Mouse (Mus musculus): ENCODE data around the gene Thbs2. TPM values are rescaled to one million over a fixed set of nuclear protein-coding genes. Genes with fewer than 3 reads are reported as not detected.

Gene Thbs2
- not detected in 2 replicates for total RNA-seq (2014; fragmentation: Nextera tagmentation)
- total RNA-seq (2017): under 0.01 TPM in 1 of 2 replicates, not detected in the other

DNA sequence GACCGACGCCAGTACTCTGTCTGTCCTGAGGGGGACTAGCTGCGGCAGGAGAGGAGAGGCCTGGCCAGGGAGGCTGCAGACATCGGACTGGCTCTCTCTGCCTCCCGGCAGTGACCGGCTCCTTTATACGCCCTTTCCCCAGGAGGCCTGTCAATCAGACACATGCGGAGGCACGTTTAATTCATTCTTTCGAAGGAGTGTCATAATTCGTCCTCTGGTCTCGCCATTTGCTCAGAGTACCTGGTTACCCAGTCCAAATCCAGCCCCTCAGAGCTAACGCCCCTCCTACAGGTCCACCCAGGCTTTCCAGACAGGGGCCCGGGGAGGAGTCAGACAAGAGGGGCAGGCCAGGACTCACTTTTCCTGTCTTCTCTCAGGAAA, at the start of gene Thbs2:
TSS of gene Thbs2 (minus strand) at position 242 of the 381 bp plus-strand sequence.
- peak; percentile 54 for ATAC-seq (replicated peaks; ENCODE audit: poor library complexity, severe bottlenecking)

DNA sequence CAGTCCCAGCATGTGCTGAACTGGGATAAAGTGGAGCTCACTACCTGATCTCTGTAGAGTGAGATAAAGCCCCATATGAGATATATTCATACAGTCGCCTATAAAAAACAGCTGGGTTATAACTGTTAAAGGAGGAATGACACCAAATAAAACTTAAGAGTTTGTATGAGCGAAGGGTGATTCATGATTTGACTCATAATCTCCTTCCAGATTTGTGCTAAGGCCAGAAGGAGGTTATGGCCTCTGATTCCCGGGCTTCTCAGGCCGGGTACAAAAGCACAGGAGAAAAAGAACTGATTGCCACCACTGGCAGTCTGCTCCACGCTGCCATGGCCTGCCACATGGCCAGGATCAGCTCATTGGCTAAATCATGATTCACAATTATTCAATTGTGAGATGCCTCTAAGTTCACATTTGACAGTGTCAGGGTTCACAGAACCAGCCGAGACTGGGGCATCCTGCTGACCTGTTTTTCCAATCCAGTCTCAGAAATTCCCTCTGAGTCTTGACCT, 41.5 kb upstream of the Thbs2 start:
- ATAC-seq (replicated peaks; ENCODE audit: poor library complexity, severe bottlenecking): no peak

DNA sequence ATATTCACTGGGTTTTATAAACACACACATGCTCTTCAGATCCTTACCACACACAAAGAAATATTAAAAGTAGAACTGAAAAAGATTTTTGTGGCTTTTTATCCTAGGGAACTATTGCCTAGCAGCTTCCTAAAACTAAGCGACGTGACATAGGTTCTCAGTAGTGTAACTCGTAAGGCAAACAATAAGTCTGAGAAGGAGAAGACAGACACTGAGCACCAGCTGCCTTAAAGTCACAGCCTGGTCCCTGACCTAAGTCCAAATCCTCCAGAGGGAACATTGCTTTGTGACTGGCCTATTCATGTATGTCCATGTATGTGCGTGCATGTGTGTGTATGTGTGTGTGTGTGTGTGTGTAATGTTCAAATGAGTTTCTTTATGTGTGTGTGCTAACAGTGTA, 40.3 kb upstream of the Thbs2 start:
- no peak for ATAC-seq (replicated peaks; ENCODE audit: poor library complexity, severe bottlenecking)

DNA sequence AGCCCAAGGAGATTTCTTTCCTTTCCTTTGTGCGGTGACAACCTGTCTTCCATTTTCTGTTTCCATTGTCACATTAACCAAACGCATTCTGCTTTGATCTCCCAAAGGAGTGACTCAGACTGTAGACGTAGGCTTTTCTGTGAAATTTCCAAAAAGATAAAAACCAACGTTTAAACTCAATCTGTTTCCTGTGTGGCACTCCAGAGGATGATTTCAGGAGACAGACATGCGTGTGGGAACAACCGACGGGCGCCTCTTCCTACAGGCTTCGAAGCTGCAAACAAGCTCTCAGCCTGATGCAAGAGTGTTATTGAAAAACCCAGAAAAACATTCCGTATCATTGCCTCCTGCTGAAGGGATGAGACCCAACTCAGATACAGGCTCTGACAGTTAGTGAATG, 39.9 kb upstream of the Thbs2 start:
- no peak for ATAC-seq (replicated peaks; ENCODE audit: poor library complexity, severe bottlenecking)

DNA sequence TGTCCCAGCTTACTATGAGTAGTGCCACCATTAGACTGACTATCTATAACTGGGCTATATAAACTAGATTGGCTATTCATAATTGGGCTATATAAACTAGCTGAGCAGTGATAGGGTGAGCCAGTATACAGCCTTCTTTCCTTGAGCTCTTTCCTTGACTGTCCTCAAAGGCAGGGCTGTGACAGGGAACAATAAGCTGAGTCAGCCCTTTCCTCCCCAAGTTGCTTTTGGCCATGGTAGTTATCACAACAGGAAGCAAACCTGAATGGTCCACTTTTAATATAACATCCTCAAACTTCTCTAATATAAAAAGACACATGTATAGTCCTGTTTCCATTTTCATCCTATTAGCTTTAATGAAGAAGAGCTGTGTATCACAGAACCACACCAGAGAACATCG, 39.0 kb upstream of the Thbs2 start:
- no peak for ATAC-seq (replicated peaks; ENCODE audit: poor library complexity, severe bottlenecking)

DNA sequence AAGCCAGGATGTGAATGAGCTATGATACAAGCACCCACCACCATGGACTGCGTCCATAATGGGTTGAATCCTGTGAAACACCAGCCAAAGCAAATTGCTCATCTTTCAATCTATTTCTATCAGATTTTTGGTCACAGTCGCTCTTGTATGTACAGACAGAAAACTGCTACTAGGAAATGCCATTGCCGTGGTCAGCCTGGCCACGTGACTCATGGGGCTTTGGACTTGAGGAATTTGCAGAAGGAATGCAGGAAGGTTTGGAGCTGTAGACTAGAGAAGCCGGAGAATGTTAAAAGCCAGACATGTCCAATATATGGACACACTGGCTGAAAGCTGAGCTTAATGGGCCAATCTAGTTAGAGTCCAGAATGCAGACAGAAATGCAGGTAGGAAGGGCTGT, 36.6 kb upstream of the Thbs2 start:
- no peak for ATAC-seq (replicated peaks; ENCODE audit: poor library complexity, severe bottlenecking)

DNA sequence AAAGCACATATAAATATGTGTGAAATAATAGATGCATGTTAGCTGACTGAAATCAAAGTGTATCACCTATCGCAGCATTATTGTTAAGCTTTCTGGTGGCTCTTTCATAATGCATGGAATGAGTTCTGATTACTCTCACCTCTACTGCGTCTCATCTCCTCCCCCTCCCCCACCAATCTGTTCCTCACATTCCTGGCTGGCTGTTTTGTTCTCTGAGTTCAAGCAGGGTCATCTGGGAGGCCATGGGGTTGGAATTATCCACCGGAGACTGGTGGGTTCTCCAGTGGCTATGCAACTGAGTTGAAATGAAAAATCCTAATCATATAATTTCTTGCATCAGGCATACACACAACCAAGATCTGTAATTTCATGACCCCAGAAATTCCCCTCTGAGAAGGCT, 33.4 kb upstream of the Thbs2 start:
- no peak for ATAC-seq (replicated peaks; ENCODE audit: poor library complexity, severe bottlenecking)

DNA sequence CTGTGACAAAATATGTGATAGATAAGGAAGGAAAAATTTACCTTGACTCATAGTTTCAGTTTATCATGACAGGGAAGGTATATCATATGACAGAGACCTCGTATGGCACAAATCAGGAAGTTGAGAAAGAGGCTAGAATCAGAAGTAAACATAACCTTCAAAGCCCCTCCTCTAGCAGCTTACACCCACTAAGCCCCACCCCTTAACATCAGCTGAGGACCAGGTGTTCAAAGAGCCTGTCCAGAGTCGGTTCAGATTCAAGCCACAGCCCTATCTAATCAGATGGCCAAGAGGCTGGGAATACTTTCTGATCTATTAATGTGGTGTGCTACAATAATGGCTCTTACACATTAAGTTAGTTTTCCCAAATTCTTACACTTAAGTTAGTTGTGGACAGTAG, 30.8 kb upstream of the Thbs2 start:
- ATAC-seq (replicated peaks; ENCODE audit: poor library complexity, severe bottlenecking): peak; percentile 12; the same call in 1 of the 2 replicates

DNA sequence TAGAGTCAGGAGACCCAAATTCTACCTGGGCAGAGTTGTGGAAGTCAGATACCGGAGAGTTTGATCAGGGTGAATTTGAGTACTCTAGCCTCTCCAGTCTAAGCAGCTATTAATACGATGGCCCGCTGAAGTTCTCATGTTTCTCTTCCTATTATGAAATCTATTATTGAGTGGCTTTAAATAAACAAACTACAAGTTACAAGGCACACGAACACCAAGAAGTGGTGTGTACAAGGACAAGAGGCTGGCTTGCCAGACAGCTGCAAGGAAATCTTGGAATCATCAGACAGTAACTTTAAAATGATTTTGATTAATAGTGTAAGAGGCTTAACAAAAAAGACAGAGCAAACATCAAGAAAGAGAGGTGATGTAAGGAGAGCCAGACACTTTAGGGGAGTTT, 27.3 kb upstream of the Thbs2 start:
- ATAC-seq (replicated peaks; ENCODE audit: poor library complexity, severe bottlenecking): no peak

DNA sequence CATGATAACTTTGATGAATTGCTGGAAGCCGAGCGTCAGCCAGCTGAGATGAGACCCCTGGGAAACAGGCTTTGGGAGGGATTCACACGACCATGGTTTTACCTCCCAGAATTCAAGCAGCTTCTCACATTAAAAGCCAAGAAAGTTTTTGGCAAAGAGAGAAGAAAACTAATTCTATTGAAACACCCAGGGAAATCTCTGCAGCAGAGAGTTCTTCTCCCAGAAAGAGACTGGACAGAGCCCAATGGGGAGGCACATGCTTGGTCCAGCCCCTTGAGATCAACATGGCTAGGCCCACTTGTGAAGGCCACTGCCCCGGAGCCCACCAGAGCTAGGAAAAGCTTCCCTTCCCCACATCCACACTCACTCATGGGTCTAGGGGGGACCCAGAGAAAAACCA, 26.9 kb upstream of the Thbs2 start:
- ATAC-seq (replicated peaks; ENCODE audit: poor library complexity, severe bottlenecking): no peak

DNA sequence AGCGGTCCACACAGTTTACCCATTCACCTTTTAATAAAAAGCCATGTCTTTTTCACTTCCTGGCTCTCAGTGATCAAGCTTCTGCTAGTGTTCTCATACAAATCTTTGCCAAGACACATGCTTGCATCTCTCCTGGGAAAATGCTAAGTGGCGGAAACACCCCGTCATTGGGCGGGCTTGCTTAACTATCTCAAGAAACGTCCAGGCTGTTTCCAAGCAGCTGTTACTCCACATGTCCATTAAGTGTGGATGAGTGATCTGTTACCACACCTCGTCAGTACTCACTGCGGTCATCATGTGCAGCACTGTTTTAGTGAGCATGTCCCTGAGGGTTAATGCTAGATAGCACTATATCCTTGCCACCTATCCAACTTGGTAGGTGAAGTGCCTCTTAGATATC, 26.2 kb upstream of the Thbs2 start:
- ATAC-seq (replicated peaks; ENCODE audit: poor library complexity, severe bottlenecking): no peak

DNA sequence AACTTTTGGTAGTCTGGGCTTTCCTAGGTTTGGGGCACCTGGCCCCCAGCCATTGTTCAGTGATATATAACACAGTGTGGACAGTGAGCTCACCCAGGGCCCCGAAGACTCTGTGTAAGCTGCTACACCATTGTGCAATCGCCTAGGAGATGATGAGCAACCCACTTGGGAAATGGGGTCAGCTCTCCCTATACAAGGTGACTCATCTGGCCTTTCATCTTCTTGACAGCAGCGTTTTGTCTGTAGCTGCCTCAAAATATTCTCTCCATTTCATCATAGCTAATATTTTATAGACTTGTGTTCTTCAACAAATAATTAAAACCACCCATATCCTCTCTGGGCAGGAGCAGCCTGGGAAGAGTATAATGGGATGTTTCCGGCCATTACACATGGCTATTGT, 24.8 kb upstream of the Thbs2 start:
- no peak for ATAC-seq (replicated peaks; ENCODE audit: poor library complexity, severe bottlenecking)

DNA sequence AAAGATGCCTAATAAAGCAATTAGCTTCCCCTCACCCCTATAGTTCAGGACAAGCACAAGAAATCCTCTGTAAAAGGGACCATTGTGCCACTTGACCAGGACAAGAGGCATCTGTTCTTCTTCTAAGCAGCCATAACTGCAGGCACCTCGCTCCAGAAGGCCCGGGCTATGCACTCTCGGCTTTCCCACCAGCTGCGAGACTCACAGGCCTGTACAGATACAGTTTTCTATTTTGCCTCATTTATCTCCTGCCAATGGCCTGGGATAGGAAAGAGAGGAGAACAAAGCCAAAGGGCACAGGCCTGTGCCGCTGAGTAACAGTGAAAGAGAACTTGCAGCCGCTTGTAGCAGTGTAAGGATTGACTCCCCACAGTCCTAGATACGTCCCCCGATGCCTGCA, 20.7 kb upstream of the Thbs2 start:
- ATAC-seq (replicated peaks; ENCODE audit: poor library complexity, severe bottlenecking): no peak

DNA sequence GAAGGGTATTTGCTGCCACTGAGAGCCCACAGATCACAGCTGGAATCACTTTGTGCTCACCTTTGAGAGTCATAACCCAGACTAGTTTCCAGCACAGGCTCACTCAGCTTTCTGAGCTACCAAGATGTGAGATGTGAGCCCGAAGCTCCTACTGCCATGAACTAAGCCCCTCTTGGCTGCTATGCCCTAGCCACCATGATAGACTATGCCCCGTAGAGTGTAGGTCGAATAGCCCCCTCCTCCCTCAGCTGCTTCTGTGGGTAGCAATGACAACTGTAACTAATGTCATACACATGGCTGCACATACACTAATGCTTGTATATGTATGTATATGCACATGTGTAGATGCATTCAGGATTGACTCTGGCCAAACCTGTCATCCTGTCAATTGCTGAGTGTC, 20.3 kb upstream of the Thbs2 start:
- no peak for ATAC-seq (replicated peaks; ENCODE audit: poor library complexity, severe bottlenecking)

DNA sequence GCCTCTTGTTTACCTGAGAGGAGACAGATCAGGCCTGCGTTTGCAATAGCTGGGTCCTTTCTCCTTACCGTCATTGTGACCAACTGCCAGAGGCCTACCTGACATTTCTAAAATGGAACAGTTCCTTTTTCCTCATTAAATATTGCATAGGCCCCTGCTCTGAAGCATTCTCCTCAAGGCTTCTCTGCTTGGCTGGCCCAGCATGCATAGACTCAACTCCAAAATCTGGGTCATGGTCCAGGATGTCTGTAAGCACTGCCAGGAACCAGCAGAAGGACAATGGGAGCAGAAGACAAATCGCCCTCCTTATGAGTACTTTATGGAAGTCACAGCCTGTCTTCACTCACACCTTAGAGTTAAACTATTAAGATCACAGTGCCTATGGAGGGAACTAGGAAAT, 17.7 kb upstream of the Thbs2 start:
- ATAC-seq (replicated peaks; ENCODE audit: poor library complexity, severe bottlenecking): no peak

DNA sequence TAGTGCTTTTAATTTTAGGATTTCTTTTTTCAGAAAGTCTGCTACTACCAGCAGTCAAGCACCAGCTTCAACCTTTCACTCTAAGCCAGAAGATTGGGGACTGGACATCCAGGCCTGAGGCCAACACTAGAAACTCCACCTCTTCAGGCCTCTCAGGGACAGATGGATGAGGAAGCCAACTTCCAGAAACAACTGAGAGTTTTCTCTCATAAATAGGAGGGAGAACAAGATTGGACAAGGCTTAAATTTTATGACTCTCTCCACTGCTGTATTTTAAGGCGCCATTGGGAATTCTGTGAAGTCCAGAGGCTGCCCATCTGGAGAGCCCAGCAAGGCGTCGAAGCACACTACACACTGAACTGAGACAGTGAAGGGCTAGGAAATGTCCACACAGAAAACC, 17.0 kb upstream of the Thbs2 start:
- no peak for ATAC-seq (replicated peaks; ENCODE audit: poor library complexity, severe bottlenecking)

DNA sequence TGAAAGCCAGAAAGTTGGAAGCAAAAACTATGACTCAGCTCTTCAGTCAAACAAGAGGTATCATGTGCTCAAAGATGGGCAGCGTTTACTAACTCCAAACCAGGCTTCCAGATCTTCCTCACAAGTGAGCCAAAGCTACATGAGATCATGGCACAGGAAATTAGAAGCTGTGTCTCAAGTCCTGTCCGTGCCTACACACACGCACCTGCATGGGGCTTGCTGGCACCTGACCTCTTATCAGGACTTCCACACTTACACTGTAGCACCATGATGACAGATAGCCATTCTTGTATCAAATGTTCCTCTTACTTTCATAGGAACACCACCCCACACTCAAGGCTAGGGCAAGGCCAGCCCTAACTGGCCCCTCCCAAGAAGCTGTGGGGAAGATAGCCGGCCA, 12.0 kb upstream of the Thbs2 start:
- ATAC-seq (replicated peaks; ENCODE audit: poor library complexity, severe bottlenecking): no peak

DNA sequence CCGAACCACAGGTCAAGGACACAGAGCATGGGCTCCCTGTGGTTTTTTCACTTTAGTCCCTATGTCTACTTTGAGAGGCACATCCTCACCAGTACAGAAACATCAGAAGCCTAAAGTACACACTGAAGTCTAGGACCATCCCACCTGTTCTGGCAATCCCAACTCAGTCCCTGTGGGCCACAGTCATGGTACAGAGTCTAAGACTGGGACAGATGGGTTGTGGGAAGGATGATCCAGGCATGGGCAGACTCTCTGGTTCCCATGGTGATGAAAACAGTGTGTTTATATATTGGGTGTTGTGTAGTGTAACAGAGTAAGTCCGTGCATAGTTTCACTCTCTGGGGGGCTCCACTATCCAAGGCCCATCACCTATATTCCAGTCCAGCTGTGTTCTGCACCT, 11.4 kb upstream of the Thbs2 start:
- ATAC-seq (replicated peaks; ENCODE audit: poor library complexity, severe bottlenecking): no peak

DNA sequence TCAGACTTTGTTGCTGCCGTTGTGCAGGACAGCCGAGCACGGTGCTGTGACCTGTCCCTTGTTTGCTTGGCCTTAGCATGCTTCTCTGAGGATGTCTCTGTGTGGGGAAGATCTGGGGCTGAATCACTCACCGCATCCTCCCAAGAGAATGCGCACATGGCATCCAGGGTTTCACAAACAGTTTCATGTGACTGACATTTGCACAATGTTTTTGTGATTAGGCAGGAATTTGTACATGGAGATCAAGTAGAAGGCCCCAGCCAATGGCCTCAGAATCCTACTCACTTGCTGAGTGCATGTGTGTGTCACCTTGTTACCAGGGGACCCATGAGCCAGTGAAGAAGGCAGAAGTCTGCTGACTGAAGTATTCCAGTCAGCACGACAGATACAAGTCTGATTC, 9.7 kb upstream of the Thbs2 start:
- no peak for ATAC-seq (replicated peaks; ENCODE audit: poor library complexity, severe bottlenecking)

DNA sequence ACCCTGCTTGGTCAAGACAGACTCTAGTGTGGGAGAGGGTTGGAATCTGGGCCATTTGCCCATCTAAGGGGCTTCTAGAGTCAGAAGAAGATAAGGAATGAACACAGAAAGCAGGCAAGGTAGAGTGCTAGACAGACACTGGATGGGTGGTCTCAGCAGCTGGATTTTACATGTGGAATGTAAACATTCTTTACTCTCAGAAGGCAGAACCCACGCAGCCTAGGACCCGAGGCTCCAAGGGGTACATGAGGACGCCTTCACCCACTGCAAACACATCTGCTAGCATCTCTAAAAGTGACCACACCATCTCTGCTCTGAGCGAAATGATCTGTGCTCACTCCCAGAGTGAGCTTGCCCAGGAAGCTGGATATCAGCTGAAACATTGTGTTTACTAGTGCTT, 9.2 kb upstream of the Thbs2 start:
- ATAC-seq (replicated peaks; ENCODE audit: poor library complexity, severe bottlenecking): no peak

DNA sequence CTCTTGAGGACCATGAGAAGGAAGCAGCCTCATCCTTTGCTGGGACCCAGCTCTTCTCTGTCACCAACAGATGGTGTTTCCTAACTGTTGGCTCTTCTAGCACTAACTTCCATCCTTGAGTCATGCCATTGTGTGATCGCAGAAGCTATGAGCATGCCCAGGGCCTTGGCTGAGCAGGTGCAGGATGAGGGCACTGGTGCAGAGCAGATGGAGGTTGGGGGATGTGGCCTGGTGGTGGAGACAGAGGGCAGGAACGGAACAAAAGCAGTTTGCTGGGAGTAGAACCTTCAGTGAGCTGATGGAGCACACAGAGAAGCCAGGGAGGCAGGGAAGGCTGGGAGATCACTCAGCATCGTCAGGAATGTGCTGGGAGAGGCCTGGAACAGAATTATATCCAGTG, 8.7 kb upstream of the Thbs2 start:
- ATAC-seq (replicated peaks; ENCODE audit: poor library complexity, severe bottlenecking): no peak

DNA sequence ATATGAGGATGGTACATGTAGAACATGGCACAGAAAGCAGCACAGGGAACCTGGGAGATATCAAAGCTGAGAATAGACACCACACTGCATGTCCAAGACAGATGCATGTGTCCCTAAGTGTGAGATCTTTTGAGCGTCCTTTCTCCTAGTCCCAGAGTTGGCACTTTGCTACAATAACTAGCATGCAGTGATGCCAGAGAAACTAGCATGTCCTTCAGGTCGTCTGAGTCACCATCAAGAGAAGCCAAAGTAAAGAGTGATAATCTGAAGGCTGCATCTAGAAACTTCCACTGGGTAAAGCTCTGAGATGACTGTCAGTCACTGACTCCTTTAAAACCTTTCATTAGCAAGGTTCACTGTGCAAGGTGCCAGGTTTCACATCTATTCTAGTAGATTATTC, 7.9 kb upstream of the Thbs2 start:
- ATAC-seq (replicated peaks; ENCODE audit: poor library complexity, severe bottlenecking): no peak

DNA sequence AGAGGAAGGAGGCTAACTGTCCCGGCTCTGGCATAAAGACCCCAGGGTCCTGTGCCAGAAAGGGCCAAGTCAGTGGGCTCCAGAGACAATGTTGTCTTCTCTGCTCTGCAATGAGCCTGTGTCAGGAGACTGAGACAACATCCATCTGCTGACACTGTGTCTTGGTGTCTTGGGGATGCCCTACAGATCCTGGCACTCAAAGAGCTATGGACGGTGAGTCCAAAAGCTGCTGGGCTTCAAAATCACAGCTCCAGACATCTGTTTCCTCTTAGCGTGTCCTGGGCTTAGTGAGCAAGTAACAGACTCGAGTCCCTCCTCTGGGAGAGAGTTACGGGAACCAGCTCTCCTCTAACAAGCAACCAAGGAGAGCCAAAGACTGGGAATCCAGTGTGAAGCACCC, 6.2 kb upstream of the Thbs2 start:
- no peak for ATAC-seq (replicated peaks; ENCODE audit: poor library complexity, severe bottlenecking)

All from granulocyte monocyte progenitor cell, adult 5-6 weeks (primary cell).